Comparison of ENCODE assay signal across 25 mouse cellular contexts in the genomic region with DNA sequence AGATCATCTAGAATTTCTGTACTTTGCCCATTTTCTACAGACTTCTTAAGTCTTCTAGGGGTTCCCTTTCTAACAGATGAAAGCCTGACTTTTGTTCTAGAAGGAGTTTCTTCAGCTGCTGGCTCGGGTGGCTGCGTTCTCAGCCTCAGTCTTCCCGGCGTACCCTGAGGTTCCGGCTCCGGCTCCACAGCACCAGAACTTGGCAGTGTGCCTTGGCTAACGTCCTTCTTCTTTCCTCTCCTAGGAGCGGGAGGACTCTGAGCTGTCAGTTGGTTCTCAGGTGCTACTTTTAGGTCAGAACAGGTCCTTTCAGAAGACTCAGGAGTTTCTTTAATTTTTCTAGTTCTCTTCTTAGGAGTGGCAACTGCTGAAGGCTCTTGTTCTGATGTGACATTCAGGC. TPM values are rescaled to one million over a fixed set of nuclear protein-coding genes. Genes with fewer than 3 reads are reported as not detected.
DNase-seq lines count a peak whose midpoint lies in the region; ATAC-seq and TF ChIP-seq lines count a peak whose summit lies in the region.
"Had no signal": no experiment of that assay in that cellular context is flagged by ENCODE, and none has a peak within 500 bp of the region (broad histone marks: within the 10 kb centered on the region; RNA-seq: fewer than 3 reads in every experiment).

No protein-coding gene starts in this region.

- H3K27ac ChIP-seq in gastrocnemius, adult 2 months = no peak overlapping the region
- no peak overlapping the region for H3K27ac ChIP-seq in hindbrain, postnatal 0 days
- no peak overlapping the region for H3K27ac ChIP-seq in hindbrain, embryonic 12.5 days
- H3K27ac ChIP-seq: forebrain, embryonic 15.5 days; limb, embryonic 15.5 days; liver, embryonic 15.5 days; neural tube, embryonic 13.5 days had no signal

- TF ChIP-seq CTCF in gastrocnemius, adult 2 months (IDR thresholded peaks at IDR 0.05) = no peak
- TF ChIP-seq CTCF in hindbrain, postnatal 0 days (IDR thresholded peaks at IDR 0.05; ENCODE audit: low read depth) = no peak

- no peak overlapping the region for H3K9ac ChIP-seq in hindbrain, postnatal 0 days (replicated peaks; ENCODE audit: low read length)
- no peak overlapping the region for H3K9ac ChIP-seq in hindbrain, embryonic 12.5 days
- H3K9ac ChIP-seq: forebrain, embryonic 15.5 days; limb, embryonic 15.5 days; liver, embryonic 15.5 days; neural tube, embryonic 13.5 days had no signal

- no peak for ATAC-seq in hindbrain, postnatal 0 days
- ATAC-seq in hindbrain, embryonic 12.5 days (ENCODE audit: low FRiP score) = no peak
- ATAC-seq: forebrain, embryonic 15.5 days; hindbrain, embryonic 16.5 days had no signal

- no peaks in the 10 kb centered on the region for H3K4me1 ChIP-seq in hindbrain, postnatal 0 days (ENCODE audit: insufficient read depth, low read length)
- H3K4me1 ChIP-seq in hindbrain, embryonic 12.5 days = no peaks in the 10 kb centered on the region
- H3K4me1 ChIP-seq: forebrain, embryonic 15.5 days; limb, embryonic 15.5 days; liver, embryonic 15.5 days had no signal

- H3K36me3 ChIP-seq in hindbrain, postnatal 0 days (ENCODE audit: insufficient read depth, low read length) = peaks cover 52% of the 10 kb centered on the region
- H3K36me3 ChIP-seq in hindbrain, embryonic 12.5 days = peaks cover 63% of the 10 kb centered on the region

- H3K9me3 ChIP-seq in hindbrain, postnatal 0 days (ENCODE audit: low read length) = no peaks in the 10 kb centered on the region
- H3K9me3 ChIP-seq in hindbrain, embryonic 12.5 days (replicated peaks) = no peaks in the 10 kb centered on the region
- H3K9me3 ChIP-seq: forebrain, embryonic 15.5 days; limb, embryonic 15.5 days; liver, embryonic 15.5 days; neural tube, embryonic 13.5 days had no signal

- no peak overlapping the region for H3K4me2 ChIP-seq in hindbrain, postnatal 0 days (ENCODE audit: low read depth, low read length)
- no peak overlapping the region for H3K4me2 ChIP-seq in hindbrain, embryonic 12.5 days (replicated peaks)
- H3K4me2 ChIP-seq: forebrain, embryonic 15.5 days; limb, embryonic 15.5 days; liver, embryonic 15.5 days; neural tube, embryonic 13.5 days had no signal

- H3K4me3 ChIP-seq in gastrocnemius, adult 2 months = no peak overlapping the region
- H3K4me3 ChIP-seq in hindbrain, postnatal 0 days (ENCODE audit: low read length) = no peak overlapping the region
- no peak overlapping the region for H3K4me3 ChIP-seq in hindbrain, embryonic 12.5 days
- H3K4me3 ChIP-seq: forebrain, embryonic 15.5 days; limb, embryonic 15.5 days; liver, embryonic 15.5 days; neural tube, embryonic 13.5 days had no signal

- no peaks in the 10 kb centered on the region for H3K27me3 ChIP-seq in hindbrain, postnatal 0 days (ENCODE audit: insufficient read depth, low read length)
- no peaks in the 10 kb centered on the region for H3K27me3 ChIP-seq in hindbrain, embryonic 12.5 days
- H3K27me3 ChIP-seq: forebrain, embryonic 15.5 days; limb, embryonic 15.5 days; liver, embryonic 15.5 days; neural tube, embryonic 13.5 days had no signal

- intact Hi-C loops in gastrocnemius, adult 2 months (cut with DNase I) = no loop called here

- peak; percentile 47 for DNase-seq in gastrocnemius, adult 2 months
- DNase-seq in gastrocnemius, postnatal 4 days (ENCODE audit: low spot score in 2 of 2) = no peak
- peak; percentile 5 to 18 for DNase-seq in kidney, postnatal 36 days
- DNase-seq in kidney, adult 11 months = no peak
- DNase-seq in cerebellum, adult 18-20 months = peak; percentile 75 to 80
- peak; percentile 19 to 29 for DNase-seq in cerebellum, postnatal 10 days
- no peak for DNase-seq in hindbrain, postnatal 0 days (ENCODE audit: low spot score)
- DNase-seq: heart, postnatal 4 days; kidney, adult 9 months; layer of hippocampus, postnatal 36 days; midbrain, embryonic 14.5 days; thymus, postnatal 4 days had no signal

- WGBS in hindbrain, postnatal 0 days = 94% methylated on average over 8 of the region's 8 CpGs
- WGBS in hindbrain, embryonic 12.5 days = 93% methylated on average over 8 of the region's 8 CpGs

RNA-seq across cellular contexts. Expression of gene Kif28, which starts 7.9 kb away (rescaled TPM):
- total RNA-seq in gastrocnemius, adult 2 months (2021) = under 1 TPM in 1 of 2 experiments, not detected in 1; 0.22 TPM
- under 1 TPM; 0.29 to 0.57 TPM for total RNA-seq in gastrocnemius, postnatal 4 days (2021)
- not detected in 2 replicates for total RNA-seq in hindbrain, postnatal 0 days (2014; rRNA removed)
- polyA plus RNA-seq in hindbrain, postnatal 0 days (2015; fragmentation: Nextera tagmentation; extraction: Ambion mirVana) = 0.06 TPM in 1 of 2 replicates, not detected in the other
- polyA plus RNA-seq in hindbrain, embryonic 12.5 days (2016; fragmentation: Nextera tagmentation; extraction: Ambion mirVana) = not detected in 2 replicates
- total RNA-seq: granulocyte monocyte progenitor cell, adult 5-6 weeks; megakaryocyte progenitor cell, adult 5-6 weeks had no signal
- polyA plus RNA-seq: C2C12; forebrain, embryonic 15.5 days; liver, embryonic 15.5 days; lung, embryonic 16.5 days; midbrain, embryonic 14.5 days; neural tube, embryonic 13.5 days had no signal

RNA-seq across cellular contexts. Expression of gene Gm10518, which starts 50.2 kb away (rescaled TPM):
- not detected for total RNA-seq in gastrocnemius, adult 2 months (2021)
- total RNA-seq in gastrocnemius, postnatal 4 days (2021) = not detected
- 0.89 TPM in 1 of 2 replicates, not detected in the other for total RNA-seq in hindbrain, postnatal 0 days (2014; rRNA removed)
- 0.11 TPM in 1 of 2 replicates, not detected in the other for polyA plus RNA-seq in hindbrain, postnatal 0 days (2015; fragmentation: Nextera tagmentation; extraction: Ambion mirVana)
- 0.21 TPM in 1 of 2 replicates, not detected in the other for polyA plus RNA-seq in hindbrain, embryonic 12.5 days (2016; fragmentation: Nextera tagmentation; extraction: Ambion mirVana)
- total RNA-seq: granulocyte monocyte progenitor cell, adult 5-6 weeks; heart, postnatal 4 days; layer of hippocampus, adult 18-20 months; layer of hippocampus, postnatal 36 days; left cerebral cortex, postnatal 36 days; megakaryocyte progenitor cell, adult 5-6 weeks had no signal
- polyA plus RNA-seq: embryonic facial prominence, embryonic 14.5 days; forebrain, embryonic 15.5 days; lung, embryonic 16.5 days; midbrain, embryonic 14.5 days; neural tube, embryonic 13.5 days had no signal

RNA-seq across cellular contexts. Expression of gene Ahctf1, which starts 50.5 kb away (rescaled TPM):
- 10 to 100 TPM; 18.3 to 19.1 TPM for total RNA-seq in gastrocnemius, adult 2 months (2021)
- total RNA-seq in gastrocnemius, postnatal 4 days (2021) = 10 to 100 TPM; 29.6 to 33.7 TPM
- 16.3 and 18.5 TPM in 2 replicates for total RNA-seq in hindbrain, postnatal 0 days (2014; rRNA removed)
- 9.6 and 9.9 TPM in 2 replicates for polyA plus RNA-seq in hindbrain, postnatal 0 days (2015; fragmentation: Nextera tagmentation; extraction: Ambion mirVana)
- polyA plus RNA-seq in hindbrain, embryonic 12.5 days (2016; fragmentation: Nextera tagmentation; extraction: Ambion mirVana) = 29.9 and 33.9 TPM in 2 replicates

Comparison
In these comparisons a context has a peak if more than half of its experiments do, and no peak if none do; other contexts are left out.
1. DNase-seq: peak in gastrocnemius, adult 2 months (single experiment), kidney, postnatal 36 days (2 of 2), cerebellum, adult 18-20 months (2 of 2) and cerebellum, postnatal 10 days (2 of 2); none in gastrocnemius, postnatal 4 days (0 of 2), kidney, adult 11 months (single experiment) and hindbrain, postnatal 0 days (single experiment).